Mouse (Mus musculus): ENCODE results near the gene Vps53.
A peak's percentile ranks its signal among the peaks of the same experiment; 100 is the strongest.

The Vps53 gene

DNA sequence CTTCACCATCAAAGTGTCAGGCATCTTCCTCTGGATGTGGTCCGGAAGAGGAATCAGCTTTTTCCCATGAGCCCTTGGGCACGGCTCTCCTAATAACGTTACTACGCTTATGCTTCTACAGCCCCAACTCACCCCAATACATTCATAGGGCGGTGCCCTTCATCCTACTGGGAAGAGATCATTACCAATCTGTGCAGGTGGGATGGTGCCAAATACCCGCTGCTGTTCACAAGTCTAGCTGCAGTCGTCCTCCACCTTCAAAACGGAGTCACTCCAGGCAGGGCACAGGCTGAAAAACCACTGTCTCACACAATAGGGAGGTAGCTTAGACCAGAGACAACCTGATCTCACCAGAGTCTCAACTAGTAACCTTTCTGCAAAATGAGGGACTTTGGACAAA lies 144.3 kb downstream of the Vps53 start:
- H3K36me3 ChIP-seq (ENCODE audit: insufficient read depth, low read length) = no peaks in the 10 kb centered on the region
- peaks cover 6% of the 10 kb centered on the region for H3K4me1 ChIP-seq (replicated peaks; ENCODE audit: low read depth, low read length)
- no peaks in the 10 kb centered on the region for H3K9me3 ChIP-seq (ENCODE audit: low read length)
- H3K27me3 ChIP-seq (ENCODE audit: insufficient read depth, low read length) = peaks cover 41% of the 10 kb centered on the region
- no peak for TF ChIP-seq CTCF (conservative IDR thresholded peaks at IDR 0.05; ENCODE audit: low read length)
- TF ChIP-seq NANOG (IDR thresholded peaks at IDR 0.05; ENCODE audit: borderline replicate concordance, low read length) = no peak
- no peak for TF ChIP-seq POU5F1 (IDR thresholded peaks at IDR 0.05; ENCODE audit: borderline replicate concordance, low read length)
- 0 out of 2 replicates have a peak overlapping the region, but pooled peaks have one; percentile 29 for H3K4me3 ChIP-seq (replicated peaks; ENCODE audit: low read length)

DNA sequence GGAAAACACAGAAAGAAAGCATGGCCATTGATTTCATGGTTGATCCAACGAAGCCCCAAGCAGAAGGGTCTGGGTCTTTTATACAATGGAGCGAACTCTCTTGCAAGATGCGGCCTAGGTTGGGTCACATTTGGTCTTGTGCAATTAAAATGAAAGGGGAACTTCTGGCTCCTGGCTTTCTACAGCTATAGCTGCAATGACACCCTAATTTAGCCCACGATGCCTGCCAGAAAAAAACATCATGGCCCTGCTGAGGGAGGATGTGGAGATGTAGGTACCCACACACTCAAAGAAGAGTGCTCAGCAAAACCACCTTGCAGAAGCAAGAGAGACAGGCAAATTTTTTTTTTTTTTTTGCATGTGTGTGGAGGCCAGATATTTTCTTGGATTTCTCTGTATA lies 145.6 kb downstream of the Vps53 start:
- H3K36me3 ChIP-seq (ENCODE audit: insufficient read depth, low read length) = no peaks in the 10 kb centered on the region
- no peaks in the 10 kb centered on the region for H3K9me3 ChIP-seq (ENCODE audit: low read length)
- no peak for TF ChIP-seq CTCF (conservative IDR thresholded peaks at IDR 0.05; ENCODE audit: low read length)
- no peak for TF ChIP-seq NANOG (IDR thresholded peaks at IDR 0.05; ENCODE audit: borderline replicate concordance, low read length)
- no peak for TF ChIP-seq POU5F1 (IDR thresholded peaks at IDR 0.05; ENCODE audit: borderline replicate concordance, low read length)
- no peak overlapping the region for H3K4me3 ChIP-seq (replicated peaks; ENCODE audit: low read length)
- peaks cover 53% of the 10 kb centered on the region for H3K27me3 ChIP-seq (ENCODE audit: insufficient read depth, low read length)
- peaks cover 6% of the 10 kb centered on the region for H3K4me1 ChIP-seq (replicated peaks; ENCODE audit: low read depth, low read length)

GRCm38 (mm10) chr11:76033359-76033758 lies 146.1 kb downstream of the Vps53 start:
- TF ChIP-seq CTCF (conservative IDR thresholded peaks at IDR 0.05; ENCODE audit: low read length) = no peak
- TF ChIP-seq POU5F1 (IDR thresholded peaks at IDR 0.05; ENCODE audit: borderline replicate concordance, low read length) = no peak
- TF ChIP-seq NANOG (IDR thresholded peaks at IDR 0.05; ENCODE audit: borderline replicate concordance, low read length) = no peak

GRCm38 (mm10) chr11:76028072-76028465 lies 151.4 kb downstream of the Vps53 start:
- H3K36me3 ChIP-seq (ENCODE audit: insufficient read depth, low read length) = no peaks in the 10 kb centered on the region
- H3K4me3 ChIP-seq (replicated peaks; ENCODE audit: low read length) = peak overlapping the region; percentile 82
- peaks cover 7% of the 10 kb centered on the region; the same call in 1 of the 2 replicates for H3K4me1 ChIP-seq (replicated peaks; ENCODE audit: low read depth, low read length)
- peaks cover 87% of the 10 kb centered on the region for H3K27me3 ChIP-seq (ENCODE audit: insufficient read depth, low read length)
- no peaks in the 10 kb centered on the region for H3K9me3 ChIP-seq (ENCODE audit: low read length)
- TF ChIP-seq NANOG (IDR thresholded peaks at IDR 0.05; ENCODE audit: borderline replicate concordance, low read length) (no peak), POU5F1 (IDR thresholded peaks at IDR 0.05; ENCODE audit: borderline replicate concordance, low read length) (no peak), CTCF (conservative IDR thresholded peaks at IDR 0.05; ENCODE audit: low read length) (no peak)

More at GRCm38 (mm10) chr11:76033359-76033758, 146.1 kb downstream of the Vps53 start:
- Histone ChIP-seq H3K9me3 (ENCODE audit: low read length) (no peaks in the 10 kb centered on the region), H3K4me3 (replicated peaks; ENCODE audit: low read length) (no peak overlapping the region), H3K36me3 (ENCODE audit: insufficient read depth, low read length) (no peaks in the 10 kb centered on the region), H3K27me3 (ENCODE audit: insufficient read depth, low read length) (peaks cover 54% of the 10 kb centered on the region), H3K4me1 (replicated peaks; ENCODE audit: low read depth, low read length) (peaks cover 6% of the 10 kb centered on the region)

- TF ChIP-seq NANOG (IDR thresholded peaks at IDR 0.05; ENCODE audit: borderline replicate concordance, low read length) (no peak), CTCF (conservative IDR thresholded peaks at IDR 0.05; ENCODE audit: low read length) (no peak), POU5F1 (IDR thresholded peaks at IDR 0.05; ENCODE audit: borderline replicate concordance, low read length) (no peak)
- Histone ChIP-seq H3K4me1 (replicated peaks; ENCODE audit: low read depth, low read length) (peaks cover 7% of the 10 kb centered on the region; the same call in 1 of the 2 replicates), H3K9me3 (ENCODE audit: low read length) (no peaks in the 10 kb centered on the region), H3K4me3 (replicated peaks; ENCODE audit: low read length) (peak within 1 kb of the TSS; percentile 82), H3K36me3 (ENCODE audit: insufficient read depth, low read length) (no peaks in the 10 kb centered on the region), H3K27me3 (ENCODE audit: insufficient read depth, low read length) (peaks cover 87% of the 10 kb centered on the region)
Observed at GRCm38 (mm10) chr11:76027139-76028071, 152.0 kb downstream of the Vps53 start, which contains the start of gene Rflnb. TSS of gene Rflnb (minus strand) at chr11:76027782.

GRCm38 (mm10) chr11:76026527-76027138 lies 152.8 kb downstream of the Vps53 start:
- H3K4me3 ChIP-seq (replicated peaks; ENCODE audit: low read length) = peak overlapping the region; percentile 82
- TF ChIP-seq POU5F1 (IDR thresholded peaks at IDR 0.05; ENCODE audit: borderline replicate concordance, low read length) (no peak), CTCF (conservative IDR thresholded peaks at IDR 0.05; ENCODE audit: low read length) (no peak), NANOG (IDR thresholded peaks at IDR 0.05; ENCODE audit: borderline replicate concordance, low read length) (no peak)
- H3K27me3 ChIP-seq (ENCODE audit: insufficient read depth, low read length) = peaks cover 81% of the 10 kb centered on the region
- no peaks in the 10 kb centered on the region for H3K36me3 ChIP-seq (ENCODE audit: insufficient read depth, low read length)
- H3K9me3 ChIP-seq (ENCODE audit: low read length) = no peaks in the 10 kb centered on the region
- peaks cover 12% of the 10 kb centered on the region; the same call in 1 of the 2 replicates for H3K4me1 ChIP-seq (replicated peaks; ENCODE audit: low read depth, low read length)

- Histone ChIP-seq H3K4me1 (replicated peaks; ENCODE audit: low read depth, low read length) (peaks cover 12% of the 10 kb centered on the region; the same call in 1 of the 2 replicates), H3K36me3 (ENCODE audit: insufficient read depth, low read length) (no peaks in the 10 kb centered on the region), H3K4me3 (replicated peaks; ENCODE audit: low read length) (no peak overlapping the region), H3K9me3 (ENCODE audit: low read length) (no peaks in the 10 kb centered on the region), H3K27me3 (ENCODE audit: insufficient read depth, low read length) (peaks cover 72% of the 10 kb centered on the region)
- TF ChIP-seq NANOG (IDR thresholded peaks at IDR 0.05; ENCODE audit: borderline replicate concordance, low read length) (no peak), POU5F1 (IDR thresholded peaks at IDR 0.05; ENCODE audit: borderline replicate concordance, low read length) (no peak), CTCF (conservative IDR thresholded peaks at IDR 0.05; ENCODE audit: low read length) (no peak)
Observed at GRCm38 (mm10) chr11:76025080-76025583, 154.3 kb downstream of the Vps53 start.

- H3K4me1 ChIP-seq (replicated peaks; ENCODE audit: low read depth, low read length) = peaks cover 5% of the 10 kb centered on the region; the same call in 1 of the 2 replicates
- no peak overlapping the region for H3K4me3 ChIP-seq (replicated peaks; ENCODE audit: low read length)
- no peaks in the 10 kb centered on the region for H3K9me3 ChIP-seq (ENCODE audit: low read length)
- no peaks in the 10 kb centered on the region for H3K36me3 ChIP-seq (ENCODE audit: insufficient read depth, low read length)
- H3K27me3 ChIP-seq (ENCODE audit: insufficient read depth, low read length) = peaks cover 37% of the 10 kb centered on the region
- TF ChIP-seq CTCF (conservative IDR thresholded peaks at IDR 0.05; ENCODE audit: low read length) = no peak
- TF ChIP-seq NANOG (IDR thresholded peaks at IDR 0.05; ENCODE audit: borderline replicate concordance, low read length) = no peak
- no peak for TF ChIP-seq POU5F1 (IDR thresholded peaks at IDR 0.05; ENCODE audit: borderline replicate concordance, low read length)
Observed at GRCm38 (mm10) chr11:76020916-76021315, 158.5 kb downstream of the Vps53 start.

All from E14TG2a.4 (cell line).